Mouse (Mus musculus) stomach, postnatal 0 days (tissue): ENCODE data around the gene Olfr643. TPM values are rescaled to one million over a fixed set of nuclear protein-coding genes. Genes with fewer than 3 reads are reported as not detected.

Source experiments
- ATAC-seq: fragments of 200-750 bp; cut with Nextera tagmentation; 2 replicates; pipeline ENCODE4 v1.8.0; 2017; ENCODE audit not compliant: low FRiP score, low TSS enrichment
- DNase-seq: peaks from one replicate; pipeline ENCODE4 v3.0.0-alpha.2; 2016; ENCODE audit warnings: low spot score
- H3K27ac ChIP-seq: fragments of 300-500 bp; sonication (generic); replicated peaks from 2 replicates; pipeline ENCODE4 v1.5.1; 2014; ENCODE audit warnings: mild to moderate bottlenecking, control low read depth
- H3K27me3 ChIP-seq: fragments of 300-500 bp; sonication (generic); 2 replicates; pipeline ENCODE4 v1.6.1; 2014; ENCODE audit warnings: low read length; ENCODE audit not compliant: control insufficient read depth, insufficient read depth
- H3K36me3 ChIP-seq: fragments of 300-500 bp; sonication (generic); 2 replicates; pipeline ENCODE4 v1.6.1; 2014; ENCODE audit warnings: low read length, mixed read lengths; ENCODE audit not compliant: control insufficient read depth, insufficient read depth
- H3K4me1 ChIP-seq: fragments of 300-500 bp; sonication (generic); replicated peaks from 2 replicates; pipeline ENCODE4 v1.6.1; 2014; ENCODE audit warnings: antibody characterized with exemption; ENCODE audit not compliant: control insufficient read depth, insufficient read depth
- H3K4me2 ChIP-seq: fragments of 300-500 bp; sonication (generic); replicated peaks from 2 replicates; pipeline ENCODE4 v1.6.1; 2014; ENCODE audit warnings: low read depth, mild to moderate bottlenecking, control low read depth, moderate library complexity
- H3K4me3 ChIP-seq: fragments of 300-500 bp; sonication (generic); 2 replicates; pipeline ENCODE4 v1.5.1; 2014; ENCODE audit warnings: low read depth, low read length, control low read depth
- H3K9ac ChIP-seq: fragments of 300-500 bp; sonication (generic); 2 replicates; pipeline ENCODE4 v1.6.1; 2014; ENCODE audit warnings: mild to moderate bottlenecking, low read length, control low read depth, mixed read lengths
- H3K9me3 ChIP-seq: fragments of 300-500 bp; sonication (generic); 2 replicates; pipeline ENCODE4 v1.6.1; 2016; ENCODE audit warnings: low read length; ENCODE audit not compliant: control insufficient read depth
- CTCF ChIP-seq: IDR thresholded peaks from 2 replicates; pipeline ENCODE4 v1.5.1; 2016; ENCODE audit warnings: antibody characterized with exemption, low read depth, mild to moderate bottlenecking, moderate library complexity
- EP300 ChIP-seq: optimal IDR thresholded peaks from 2 replicates; pipeline ENCODE3; 2016; ENCODE audit warnings: antibody characterized with exemption
- WGBS: fragments of 180-500 bp; shearing (Covaris S2); extraction: QIAGEN DNeasy Blood & Tissue Kit; methylation state at CpG from one replicate; pipeline ENCODE4 v1.1.7; 2014; 5-methylcytosine and 5-hydroxymethylcytosine counted together
- polyA plus RNA-seq: library from polyadenylated mRNA; unstranded; fragments of >200 nt; fragmentation: Nextera tagmentation; extraction: Ambion mirVana; gene quantifications from 2 replicates; pipeline ENCODE4 v1.2.1, GENCODE M21; 2015

The Olfr643 gene
- not detected in 2 replicates for polyA plus RNA-seq

DNA sequence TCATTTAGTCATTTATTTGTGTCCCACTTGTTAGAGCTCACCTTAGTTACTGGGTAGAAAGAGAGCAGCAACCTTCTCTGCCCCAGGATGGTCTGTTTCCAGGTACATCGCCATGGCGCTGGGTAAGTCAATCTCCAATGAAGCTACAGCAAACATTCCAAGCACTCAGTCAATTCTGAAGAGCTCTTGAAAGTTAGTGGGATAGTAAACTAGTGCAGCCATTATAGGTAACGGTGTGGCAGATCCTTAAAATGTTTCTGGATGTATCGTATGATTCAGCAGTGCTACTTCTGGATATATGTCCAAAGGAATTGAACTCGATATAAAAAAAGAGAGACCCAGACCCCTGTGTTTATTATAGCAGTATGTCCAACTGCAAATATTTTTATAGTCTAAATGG lies at the start of gene Olfr643:
Olfr643 (minus strand) TSS at position 101 of the 400 bp plus-strand sequence.
- Histone ChIP-seq H3K27me3 (no peaks in the 10 kb centered on the region), H3K9ac (no peak within 1 kb of the TSS), H3K4me2 (no peak within 1 kb of the TSS), H3K4me1 (no peaks in the 10 kb centered on the region), H3K4me3 (no peak within 1 kb of the TSS), H3K27ac (no peak within 1 kb of the TSS), H3K9me3 (no peaks in the 10 kb centered on the region), H3K36me3 (no peaks in the 10 kb centered on the region)
- DNase-seq (no peak), ATAC-seq (no peak)
- 79% methylated on average over 5 of the region's 5 CpGs for WGBS
- TF ChIP-seq CTCF (no peak), EP300 (no peak)

DNA sequence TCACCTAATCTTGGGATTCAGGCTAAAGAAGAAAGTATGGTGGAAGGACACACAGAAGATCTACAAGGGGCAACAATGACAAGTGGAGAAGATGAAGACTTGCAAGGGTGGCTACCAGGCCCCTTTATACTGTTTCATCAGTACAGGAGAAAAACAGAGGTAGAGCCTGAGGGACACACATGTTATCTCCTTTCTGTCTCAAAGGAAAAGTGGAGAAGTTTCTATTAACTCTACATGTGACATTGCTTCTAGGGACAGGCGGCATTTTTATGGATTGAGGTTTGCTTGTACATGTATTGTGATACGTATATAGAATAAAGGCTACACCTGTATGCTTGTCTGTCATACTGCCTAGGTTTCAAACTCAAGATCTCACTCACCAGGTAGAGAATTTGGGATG lies 46.1 kb upstream of the Olfr643 start, which contains the start of gene Olfr648:
Olfr648 (minus strand) TSS at position 101 of the 400 bp plus-strand sequence.
- H3K4me3 ChIP-seq, result no peak within 1 kb of the TSS
- no peaks in the 10 kb centered on the region for H3K4me1 ChIP-seq
- 85% methylated on average over 2 of the region's 2 CpGs for WGBS
- no peaks in the 10 kb centered on the region for H3K9me3 ChIP-seq
- ATAC-seq (no peak), DNase-seq (no peak)
- TF ChIP-seq CTCF (no peak), EP300 (no peak)
- no peak within 1 kb of the TSS for H3K4me2 ChIP-seq
- no peaks in the 10 kb centered on the region for H3K36me3 ChIP-seq
- no peaks in the 10 kb centered on the region for H3K27me3 ChIP-seq
- no peak within 1 kb of the TSS for H3K9ac ChIP-seq
- H3K27ac ChIP-seq, result no peak within 1 kb of the TSS

DNA sequence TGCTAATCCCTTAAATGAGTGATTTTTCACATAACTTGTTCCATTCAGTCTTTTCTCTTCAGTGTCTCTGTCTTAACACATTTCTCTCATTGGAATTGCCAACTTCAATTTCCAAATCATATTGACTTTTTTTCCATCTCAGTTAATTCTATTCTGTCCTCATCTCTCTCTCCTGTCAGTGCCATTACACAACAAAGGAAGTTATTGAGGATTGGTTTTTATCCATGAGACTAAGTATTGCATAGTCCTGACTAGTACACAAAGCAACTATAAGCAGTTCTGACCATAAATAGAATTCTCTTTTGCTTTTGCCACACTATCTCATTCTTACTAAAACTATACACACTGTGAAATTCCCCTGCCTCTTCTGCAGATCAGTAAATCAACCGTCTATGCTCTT lies 41.9 kb upstream of the Olfr643 start:
- no peak for ATAC-seq
- Histone ChIP-seq H3K27me3 (no peaks in the 10 kb centered on the region), H3K4me1 (no peaks in the 10 kb centered on the region), H3K9me3 (no peaks in the 10 kb centered on the region), H3K4me3 (no peak overlapping the region), H3K9ac (no peak overlapping the region), H3K4me2 (no peak overlapping the region), H3K27ac (no peak overlapping the region), H3K36me3 (no peaks in the 10 kb centered on the region)
- TF ChIP-seq EP300, result no peak
- TF ChIP-seq CTCF, result no peak
- WGBS, result 83% methylated on average over 1 of the region's 1 CpGs
- no peak for DNase-seq

DNA sequence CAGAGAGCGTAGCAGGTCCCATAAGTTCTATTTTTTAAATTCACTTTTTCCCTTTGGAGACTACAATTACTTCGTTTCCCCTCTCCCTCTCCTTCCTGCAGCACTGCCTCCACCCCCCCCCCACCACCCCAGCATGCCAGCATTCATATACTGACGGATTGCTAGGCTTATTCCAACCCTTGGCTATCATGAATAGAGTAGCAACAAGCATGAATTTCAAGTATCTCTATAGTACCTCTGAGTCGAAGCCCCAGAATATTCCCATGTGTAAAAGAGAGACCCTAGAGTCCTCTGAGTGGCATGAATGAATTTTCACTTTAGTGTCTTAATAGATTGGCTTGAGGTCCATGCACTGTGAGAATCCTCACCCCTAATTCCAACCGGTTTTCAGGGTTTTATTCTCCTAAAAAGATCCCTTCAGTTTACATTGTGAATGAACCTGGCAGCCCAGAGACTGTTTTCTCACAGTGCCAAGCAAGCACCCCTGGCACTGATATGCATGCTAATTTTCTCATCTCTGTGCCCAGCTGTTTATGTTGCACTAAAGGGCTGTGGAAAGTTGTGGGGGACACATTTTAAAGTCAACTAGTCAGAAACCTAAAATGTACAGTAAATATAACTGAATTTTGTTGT lies 41.3 kb upstream of the Olfr643 start:
- Histone ChIP-seq H3K4me1 (no peaks in the 10 kb centered on the region), H3K36me3 (no peaks in the 10 kb centered on the region), H3K27me3 (no peaks in the 10 kb centered on the region), H3K4me2 (no peak overlapping the region), H3K9me3 (no peaks in the 10 kb centered on the region), H3K27ac (no peak overlapping the region), H3K9ac (no peak overlapping the region), H3K4me3 (no peak overlapping the region)
- no peak for DNase-seq
- TF ChIP-seq CTCF (no peak), EP300 (no peak)
- WGBS, result 72% methylated on average over 5 of the region's 5 CpGs
- ATAC-seq, result no peak

DNA sequence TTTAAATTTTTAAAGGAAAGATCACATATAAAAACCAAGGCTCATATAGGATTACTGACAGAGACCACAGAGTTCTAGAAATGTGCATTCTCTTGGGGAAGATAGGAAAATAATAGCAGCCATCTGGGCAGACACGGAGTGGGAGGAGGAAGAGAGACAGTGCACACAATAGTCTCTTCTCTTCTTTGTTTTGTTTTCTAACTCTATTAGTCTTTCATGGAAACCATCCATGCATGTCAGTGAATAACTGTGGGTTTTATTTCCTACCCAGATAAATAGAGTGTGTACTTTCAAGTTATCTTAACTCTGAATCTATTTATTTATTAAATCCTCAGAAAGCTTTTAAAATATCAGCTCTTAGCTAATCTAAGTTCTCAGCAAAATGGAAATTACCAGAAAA lies 37.9 kb upstream of the Olfr643 start:
- no peak for ATAC-seq
- WGBS, result 68% methylated on average over 1 of the region's 1 CpGs
- H3K9me3 ChIP-seq, result no peaks in the 10 kb centered on the region
- H3K36me3 ChIP-seq, result no peaks in the 10 kb centered on the region
- TF ChIP-seq CTCF (no peak), EP300 (no peak)
- no peak overlapping the region for H3K9ac ChIP-seq
- DNase-seq, result no peak
- H3K4me2 ChIP-seq, result no peak overlapping the region
- H3K27me3 ChIP-seq, result no peaks in the 10 kb centered on the region
- H3K4me1 ChIP-seq, result no peaks in the 10 kb centered on the region
- no peak overlapping the region for H3K4me3 ChIP-seq
- H3K27ac ChIP-seq, result no peak overlapping the region

DNA sequence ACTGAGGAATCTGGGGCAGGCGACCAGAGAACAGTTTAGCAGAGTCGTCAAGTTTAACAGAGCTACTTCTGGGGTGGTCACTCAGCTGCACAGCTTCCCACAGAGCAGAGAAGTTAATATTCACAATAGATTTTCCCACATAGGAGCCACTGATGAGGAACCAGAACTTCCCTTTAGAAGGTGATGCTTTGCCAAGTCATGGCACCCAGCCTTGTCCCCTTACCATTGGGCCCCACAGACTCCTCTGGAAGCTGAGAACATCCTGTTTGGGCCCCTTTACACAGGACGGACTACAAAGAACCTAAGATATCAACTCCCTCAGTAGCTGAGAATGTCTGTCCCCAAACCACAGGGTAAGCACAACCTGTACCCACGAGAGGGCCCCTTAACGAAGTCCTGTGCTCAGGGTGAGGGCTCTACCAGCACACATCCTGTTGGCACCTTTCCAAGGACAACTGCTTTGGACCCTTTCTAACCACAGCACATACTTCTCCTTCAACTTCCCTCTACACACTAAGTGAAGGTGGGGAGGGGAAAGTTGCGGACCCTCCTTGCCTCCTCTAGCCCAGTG lies 32.5 kb upstream of the Olfr643 start:
- Histone ChIP-seq H3K4me1 (no peaks in the 10 kb centered on the region), H3K27ac (no peak overlapping the region), H3K27me3 (no peaks in the 10 kb centered on the region), H3K4me3 (no peak overlapping the region), H3K9me3 (no peaks in the 10 kb centered on the region), H3K36me3 (no peaks in the 10 kb centered on the region), H3K9ac (no peak overlapping the region), H3K4me2 (no peak overlapping the region)
- TF ChIP-seq EP300 (no peak), CTCF (no peak)
- DNase-seq, result no peak
- WGBS, result 64% methylated on average over 6 of the region's 6 CpGs
- ATAC-seq, result no peak
